Mouse (Mus musculus) CD4-positive, CD25-positive, alpha-beta regulatory T cell (primary cell): ENCODE measurements around the gene Vmn1r90. TPM values are rescaled to one million over a fixed set of nuclear protein-coding genes. Genes with fewer than 3 reads are reported as not detected.

ENCODE experiments used
- polyA plus RNA-seq: library from polyadenylated mRNA; unstranded; fragments of 100-300 nt; shearing (Covaris generic); gene quantifications from one replicate; pipeline ENCODE4 v1.2.1, GENCODE M21; 2017

The Vmn1r90 gene
- polyA plus RNA-seq = not detected

DNA sequence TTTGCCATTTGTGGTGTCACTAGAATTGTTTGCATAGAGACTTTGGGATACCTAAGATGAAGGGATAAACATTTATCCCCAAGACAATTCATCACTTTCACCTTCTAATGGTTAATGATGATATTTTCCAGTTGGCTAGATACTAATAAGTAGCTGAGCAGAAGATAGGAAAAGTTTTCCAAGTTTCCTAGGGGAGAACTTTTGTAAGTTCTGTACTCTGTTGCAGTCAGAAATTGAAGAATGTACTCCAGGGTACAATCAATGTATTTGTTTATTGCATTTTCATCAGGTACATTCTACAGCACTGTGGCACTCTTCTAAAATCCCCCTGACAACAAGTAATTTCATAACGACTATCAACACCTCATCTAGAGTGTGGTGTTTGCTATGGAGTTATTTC, at the start of gene Vmn1r90:
Gene Vmn1r90 (minus strand): TSS at position 101 of the 400 bp plus-strand sequence.

Other genes starting within 250 kb of the Vmn1r90 start
- 0.20 TPM for gene Obox8, start 229.9 kb downstream of the Vmn1r90 start, polyA plus RNA-seq
- gene Sult2a8, start 116.7 kb downstream of the Vmn1r90 start, polyA plus RNA-seq = not detected
- gene Sult2a7, start 69.3 kb downstream of the Vmn1r90 start, polyA plus RNA-seq = not detected
- not detected for gene Obox7, start 96.0 kb upstream of the Vmn1r90 start, polyA plus RNA-seq